Mouse (Mus musculus): ENCODE data around the gene Agpat4. TPM values are rescaled to one million over a fixed set of nuclear protein-coding genes. Genes with fewer than 3 reads are reported as not detected.

The Agpat4 gene
- polyA plus RNA-seq, 1 experiment, result 7.4 TPM

DNA sequence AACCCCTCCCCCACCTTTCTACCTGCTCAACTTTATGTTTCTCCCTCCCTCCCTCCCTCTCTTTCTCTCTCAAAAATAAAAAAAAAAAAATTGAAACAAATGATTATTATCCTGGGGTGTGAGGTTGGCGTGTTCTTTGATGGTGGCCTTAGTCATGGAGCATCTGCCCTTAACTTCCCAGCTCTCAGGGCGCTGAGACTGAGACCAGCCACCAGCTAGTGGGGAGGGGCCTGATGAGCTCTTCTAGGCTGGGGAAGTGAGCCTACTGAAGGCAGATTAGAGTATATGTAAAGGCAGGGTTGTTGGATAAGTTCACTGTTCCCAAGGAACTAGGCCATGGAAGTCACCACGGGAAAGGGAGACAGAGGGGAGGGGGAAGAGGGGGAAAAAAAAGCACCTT is 85.7 kb downstream of the Agpat4 start:
- 77% methylated on average over 3 of the region's 3 CpGs for WGBS
- no peaks in the 10 kb centered on the region for H3K4me1 ChIP-seq (ENCODE audit: control insufficient read depth, insufficient read depth, low read length)
- no peak overlapping the region for H3K27ac ChIP-seq (ENCODE audit: insufficient read depth, low read depth, low read length)
- no peaks in the 10 kb centered on the region for H3K36me3 ChIP-seq (ENCODE audit: control insufficient read depth, insufficient read depth, low read length)
- no peak for TF ChIP-seq POLR2A (IDR thresholded peaks at IDR 0.05; ENCODE audit: low read depth, low read length)
- no peak for TF ChIP-seq CTCF (conservative IDR thresholded peaks at IDR 0.05; ENCODE audit: insufficient read depth, insufficient read length, low read depth, low read length)
- H3K4me3 ChIP-seq (ENCODE audit: insufficient read depth, low read depth, low read length), result no peak overlapping the region
- no peaks in the 10 kb centered on the region for H3K27me3 ChIP-seq (replicated peaks; ENCODE audit: control insufficient read depth, insufficient read depth, low read length)
- DNase-seq, result no peak

DNA sequence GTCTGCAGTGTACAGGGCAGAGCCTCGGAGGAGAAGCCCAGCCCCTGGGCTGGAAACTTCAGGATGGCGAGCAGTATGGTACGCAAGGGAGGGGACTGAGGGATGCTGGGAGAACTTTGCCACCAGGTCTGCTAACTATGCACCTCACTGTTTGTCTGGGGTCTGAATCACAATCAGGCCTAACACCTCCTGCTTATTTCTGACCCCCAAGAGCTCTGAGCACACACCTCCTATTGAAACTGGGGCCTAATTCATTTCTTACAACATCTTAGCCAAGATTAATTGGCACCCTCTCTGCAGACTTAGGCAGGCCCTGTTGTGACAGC is 86.1 kb downstream of the Agpat4 start:
- Histone ChIP-seq H3K36me3 (ENCODE audit: control insufficient read depth, insufficient read depth, low read length) (no peaks in the 10 kb centered on the region), H3K4me3 (ENCODE audit: insufficient read depth, low read depth, low read length) (no peak overlapping the region), H3K4me1 (ENCODE audit: control insufficient read depth, insufficient read depth, low read length) (no peaks in the 10 kb centered on the region), H3K27me3 (replicated peaks; ENCODE audit: control insufficient read depth, insufficient read depth, low read length) (no peaks in the 10 kb centered on the region), H3K27ac (ENCODE audit: insufficient read depth, low read depth, low read length) (no peak overlapping the region)
- TF ChIP-seq CTCF (conservative IDR thresholded peaks at IDR 0.05; ENCODE audit: insufficient read depth, insufficient read length, low read depth, low read length) (no peak), POLR2A (IDR thresholded peaks at IDR 0.05; ENCODE audit: low read depth, low read length) (no peak)
- 88% methylated on average over 3 of the region's 3 CpGs for WGBS
- DNase-seq, result no peak

DNA sequence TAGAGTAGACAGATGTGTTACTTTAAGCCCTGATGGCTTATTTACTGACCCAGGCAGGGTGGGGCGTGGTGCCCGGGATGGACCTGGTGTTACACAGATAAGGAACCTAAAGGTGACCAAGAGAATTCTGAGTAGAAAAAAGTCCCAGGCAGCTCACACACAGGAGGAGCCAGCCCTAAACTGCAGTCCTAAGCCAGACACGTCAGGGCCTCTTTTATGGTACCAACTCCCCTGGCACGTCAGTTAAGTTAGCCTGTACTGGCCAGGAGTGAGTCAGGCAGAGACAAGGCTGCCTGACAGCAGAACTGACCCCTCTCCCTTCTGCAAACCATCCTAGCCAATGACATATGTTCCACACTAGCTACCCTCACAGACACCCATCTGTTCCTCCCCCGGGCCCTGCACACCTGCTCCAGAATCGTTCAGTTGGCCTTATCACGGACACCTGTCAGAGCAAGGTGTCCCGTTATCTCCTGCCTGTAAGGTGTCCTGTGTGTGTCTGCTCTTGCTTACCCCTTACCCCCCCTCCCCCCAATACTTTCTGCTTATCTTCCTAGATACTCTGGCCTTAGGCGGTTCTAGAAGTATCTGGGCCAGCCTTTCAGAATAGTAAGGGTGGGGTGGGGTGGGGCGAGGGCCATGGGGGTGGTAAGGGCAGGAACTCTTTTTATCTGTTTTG is 86.7 kb downstream of the Agpat4 start:
- Histone ChIP-seq H3K4me1 (ENCODE audit: control insufficient read depth, insufficient read depth, low read length) (no peaks in the 10 kb centered on the region), H3K36me3 (ENCODE audit: control insufficient read depth, insufficient read depth, low read length) (no peaks in the 10 kb centered on the region), H3K27me3 (replicated peaks; ENCODE audit: control insufficient read depth, insufficient read depth, low read length) (no peaks in the 10 kb centered on the region), H3K4me3 (ENCODE audit: insufficient read depth, low read depth, low read length) (no peak overlapping the region), H3K27ac (ENCODE audit: insufficient read depth, low read depth, low read length) (no peak overlapping the region)
- no peak for DNase-seq
- no peak for TF ChIP-seq CTCF (conservative IDR thresholded peaks at IDR 0.05; ENCODE audit: insufficient read depth, insufficient read length, low read depth, low read length)
- no peak for TF ChIP-seq POLR2A (IDR thresholded peaks at IDR 0.05; ENCODE audit: low read depth, low read length)
- WGBS, result 72% methylated on average over 10 of the region's 10 CpGs

DNA sequence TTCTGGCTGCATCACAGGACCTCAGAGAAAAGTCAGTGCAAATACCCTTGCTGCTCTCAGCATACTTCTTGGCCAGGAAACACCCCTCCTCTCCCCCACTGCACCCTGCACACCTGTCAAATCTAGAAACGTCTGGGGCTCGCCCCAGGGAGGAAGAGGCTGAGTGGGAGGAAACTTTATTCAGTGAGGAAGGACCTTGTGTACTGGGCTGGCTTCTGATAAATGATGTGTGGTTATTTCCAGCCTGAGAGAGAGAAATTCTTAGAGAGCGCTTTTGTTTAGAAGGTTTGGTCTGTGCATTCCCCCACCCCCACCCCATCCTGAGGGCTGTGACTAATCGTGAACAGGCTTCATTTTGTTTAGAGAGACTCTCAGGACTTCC is 87.2 kb downstream of the Agpat4 start:
- DNase-seq, result no peak
- H3K4me3 ChIP-seq (ENCODE audit: insufficient read depth, low read depth, low read length), result no peak overlapping the region
- H3K27ac ChIP-seq (ENCODE audit: insufficient read depth, low read depth, low read length), result no peak overlapping the region
- H3K36me3 ChIP-seq (ENCODE audit: control insufficient read depth, insufficient read depth, low read length), result no peaks in the 10 kb centered on the region
- WGBS, result 37% methylated on average over 4 of the region's 4 CpGs
- no peaks in the 10 kb centered on the region for H3K4me1 ChIP-seq (ENCODE audit: control insufficient read depth, insufficient read depth, low read length)
- no peak for TF ChIP-seq POLR2A (IDR thresholded peaks at IDR 0.05; ENCODE audit: low read depth, low read length)
- TF ChIP-seq CTCF (conservative IDR thresholded peaks at IDR 0.05; ENCODE audit: insufficient read depth, insufficient read length, low read depth, low read length), result no peak
- H3K27me3 ChIP-seq (replicated peaks; ENCODE audit: control insufficient read depth, insufficient read depth, low read length), result no peaks in the 10 kb centered on the region

DNA sequence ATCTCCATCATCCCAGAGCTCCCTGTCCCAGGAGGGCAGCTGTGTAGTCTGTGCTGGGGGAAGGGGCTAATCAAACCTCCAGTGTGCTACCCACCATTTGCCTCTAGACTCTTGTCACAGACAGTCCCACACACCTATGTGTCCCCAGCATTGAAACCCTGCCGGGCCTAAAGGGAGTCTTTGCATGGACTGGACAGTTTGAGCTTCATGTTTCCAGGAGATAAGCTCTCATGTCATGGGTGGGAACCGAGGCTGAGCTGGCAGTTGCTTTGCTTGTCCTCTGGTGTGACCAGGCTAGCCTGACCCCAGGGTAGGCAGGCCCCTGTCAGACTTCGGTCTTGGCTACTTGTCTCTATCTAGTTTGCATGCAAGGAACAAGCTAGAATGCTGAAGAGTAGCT is 87.7 kb downstream of the Agpat4 start:
- Histone ChIP-seq H3K4me3 (ENCODE audit: insufficient read depth, low read depth, low read length) (no peak overlapping the region), H3K4me1 (ENCODE audit: control insufficient read depth, insufficient read depth, low read length) (no peaks in the 10 kb centered on the region), H3K36me3 (ENCODE audit: control insufficient read depth, insufficient read depth, low read length) (no peaks in the 10 kb centered on the region), H3K27me3 (replicated peaks; ENCODE audit: control insufficient read depth, insufficient read depth, low read length) (no peaks in the 10 kb centered on the region), H3K27ac (ENCODE audit: insufficient read depth, low read depth, low read length) (no peak overlapping the region)
- 71% methylated on average over 3 of the region's 3 CpGs for WGBS
- DNase-seq, result no peak
- TF ChIP-seq CTCF (conservative IDR thresholded peaks at IDR 0.05; ENCODE audit: insufficient read depth, insufficient read length, low read depth, low read length) (no peak), POLR2A (IDR thresholded peaks at IDR 0.05; ENCODE audit: low read depth, low read length) (no peak)

DNA sequence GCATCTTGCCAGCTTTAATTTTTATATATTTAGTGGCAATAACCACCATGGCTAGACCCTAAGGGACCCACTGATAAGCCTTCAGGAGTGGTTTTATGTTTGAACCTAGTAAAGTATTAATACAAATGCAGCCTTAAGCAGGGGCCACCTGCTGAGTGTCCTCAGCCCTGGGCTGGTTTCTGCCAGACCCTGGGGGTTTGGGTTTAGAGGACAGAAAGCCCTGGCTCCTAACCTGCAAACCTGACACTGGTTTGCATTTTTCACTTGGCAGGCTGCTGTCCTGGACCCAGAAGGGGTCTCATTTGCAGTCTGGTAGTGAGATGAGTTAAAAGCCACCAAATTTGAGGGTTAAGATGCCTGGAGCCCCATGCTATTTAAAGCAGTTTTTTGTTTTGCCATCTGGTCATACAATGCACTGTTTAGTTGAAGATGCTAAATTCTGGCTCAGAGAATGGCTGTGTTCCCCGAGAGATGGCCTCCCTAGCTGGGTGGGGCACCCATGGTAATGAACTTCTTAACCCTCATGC is 88.6 kb downstream of the Agpat4 start:
- TF ChIP-seq POLR2A (IDR thresholded peaks at IDR 0.05; ENCODE audit: low read depth, low read length) (no peak), CTCF (conservative IDR thresholded peaks at IDR 0.05; ENCODE audit: insufficient read depth, insufficient read length, low read depth, low read length) (no peak)
- no peaks in the 10 kb centered on the region for H3K27me3 ChIP-seq (replicated peaks; ENCODE audit: control insufficient read depth, insufficient read depth, low read length)
- H3K4me1 ChIP-seq (ENCODE audit: control insufficient read depth, insufficient read depth, low read length), result no peaks in the 10 kb centered on the region
- no peak overlapping the region for H3K4me3 ChIP-seq (ENCODE audit: insufficient read depth, low read depth, low read length)
- H3K36me3 ChIP-seq (ENCODE audit: control insufficient read depth, insufficient read depth, low read length), result no peaks in the 10 kb centered on the region
- no peak for DNase-seq
- 55% methylated on average over 1 of the region's 1 CpGs for WGBS
- H3K27ac ChIP-seq (ENCODE audit: insufficient read depth, low read depth, low read length), result no peak overlapping the region

DNA sequence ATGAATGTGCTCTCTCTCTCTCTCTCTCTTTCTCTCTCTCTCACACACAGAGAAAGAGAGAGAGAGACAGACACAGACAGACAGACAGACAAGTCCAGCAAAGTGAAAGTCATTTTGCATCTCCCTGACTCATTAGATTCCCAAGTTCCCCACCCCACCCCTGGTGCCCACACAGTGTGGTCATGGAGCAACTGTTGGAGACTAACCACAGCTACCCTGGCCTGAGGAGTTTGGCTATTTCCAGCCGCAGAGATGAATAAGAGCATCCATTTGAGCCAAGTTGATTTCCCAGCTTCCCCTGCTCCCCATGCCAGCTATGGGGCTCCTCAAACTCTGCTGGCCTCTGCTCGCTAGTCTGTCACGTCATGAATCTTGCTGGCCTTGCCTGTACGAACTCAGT is 91.0 kb downstream of the Agpat4 start:
- Histone ChIP-seq H3K4me1 (ENCODE audit: control insufficient read depth, insufficient read depth, low read length) (no peaks in the 10 kb centered on the region), H3K4me3 (ENCODE audit: insufficient read depth, low read depth, low read length) (no peak overlapping the region), H3K27ac (ENCODE audit: insufficient read depth, low read depth, low read length) (no peak overlapping the region), H3K36me3 (ENCODE audit: control insufficient read depth, insufficient read depth, low read length) (no peaks in the 10 kb centered on the region), H3K27me3 (replicated peaks; ENCODE audit: control insufficient read depth, insufficient read depth, low read length) (no peaks in the 10 kb centered on the region)
- TF ChIP-seq CTCF (conservative IDR thresholded peaks at IDR 0.05; ENCODE audit: insufficient read depth, insufficient read length, low read depth, low read length) (no peak), POLR2A (IDR thresholded peaks at IDR 0.05; ENCODE audit: low read depth, low read length) (no peak)
- no peak for DNase-seq
- WGBS, result 83% methylated on average over 4 of the region's 4 CpGs

All from kidney, adult 2 months (tissue).